Mouse (Mus musculus) C2C12 (cell line): ENCODE data around the gene Olfr1242.

Experiments used
- CTCF ChIP-seq: IDR thresholded peaks from one replicate; pipeline ENCODE4 v1.5.1; 2011; ENCODE audit not compliant: control insufficient read depth, insufficient read depth, insufficient read length
- MAX ChIP-seq: IDR thresholded peaks from one replicate; pipeline ENCODE4 v1.6.1; 2011; ENCODE audit warnings: mild to moderate bottlenecking, control low read depth
- MYOD1 ChIP-seq: IDR thresholded peaks from one replicate; pipeline ENCODE4 v1.6.1; 2011; ENCODE audit warnings: low read depth; ENCODE audit not compliant: control insufficient read depth, insufficient read length
- MYOG ChIP-seq: IDR thresholded peaks from one replicate; pipeline ENCODE4 v1.6.1; 2011; ENCODE audit not compliant: control insufficient read depth, insufficient read length; ENCODE audit errors: extremely low read depth

DNA sequence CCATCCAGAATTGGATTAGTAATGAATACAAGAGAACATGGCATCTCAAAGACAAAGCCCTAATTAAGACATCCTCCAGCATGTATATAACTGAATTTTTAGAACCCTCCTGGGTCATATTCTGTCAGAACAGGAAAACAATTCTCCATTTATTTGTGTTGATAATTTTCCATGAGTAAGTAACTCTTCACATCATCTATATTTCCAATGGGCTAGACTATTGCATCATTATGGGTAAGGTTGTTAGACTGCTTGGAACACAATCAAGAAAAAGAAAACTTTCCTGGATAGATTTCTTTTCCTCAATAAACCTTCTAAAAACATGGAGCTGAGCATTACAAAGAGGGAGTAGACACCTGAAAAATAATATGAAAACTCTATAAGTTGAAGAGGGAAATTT lies 11.1 kb downstream of the Olfr1242 start, which contains the start of gene Olfr1241:
- TF ChIP-seq CTCF (no peak), MAX (no peak), MYOD1 (no peak), MYOG (no peak)
